Mouse (Mus musculus): ENCODE data around the gene Brd7. TPM values are rescaled to one million over a fixed set of nuclear protein-coding genes. Genes with fewer than 3 reads are reported as not detected.

Gene Brd7
- total and polyA plus RNA-seq, 2 experiments, result 12.7 to 22.7 TPM

GRCm38 (mm10) chr8:88297976-88298732 lies 63.8 kb downstream of the Brd7 start:
- Histone ChIP-seq H3K9ac (ENCODE audit: low read depth, low read length) (no peak overlapping the region), H3K79me2 (ENCODE audit: control insufficient read depth, insufficient read depth, low read length) (no peaks in the 10 kb centered on the region), H3K4me1 (ENCODE audit: control insufficient read depth, insufficient read depth, low read length) (no peaks in the 10 kb centered on the region), H3K4me3 (ENCODE audit: insufficient read depth, low read depth, low read length) (no peak overlapping the region), H3K27me3 (ENCODE audit: control insufficient read depth, insufficient read depth, low read length) (no peaks in the 10 kb centered on the region), H3K36me3 (ENCODE audit: control insufficient read depth, insufficient read depth, low read length) (no peaks in the 10 kb centered on the region), H3K27ac (replicated peaks; ENCODE audit: insufficient read depth, low read depth, low read length) (no peak overlapping the region)
- DNase-seq (ENCODE audit: extremely low read depth, low read depth, low spot score), result peak; percentile 25
- WGBS, result 43% methylated on average over 12 of the region's 12 CpGs
- TF ChIP-seq CTCF (IDR thresholded peaks at IDR 0.05; ENCODE audit: low read depth, low read length) (no peak), POLR2A (IDR thresholded peaks at IDR 0.05; ENCODE audit: extremely low read depth, insufficient read depth, low read length) (no peak)

- Histone ChIP-seq H3K36me3 (ENCODE audit: control insufficient read depth, insufficient read depth, low read length) (no peaks in the 10 kb centered on the region), H3K9ac (ENCODE audit: low read depth, low read length) (no peak overlapping the region), H3K79me2 (ENCODE audit: control insufficient read depth, insufficient read depth, low read length) (no peaks in the 10 kb centered on the region), H3K4me3 (ENCODE audit: insufficient read depth, low read depth, low read length) (no peak overlapping the region), H3K27me3 (ENCODE audit: control insufficient read depth, insufficient read depth, low read length) (no peaks in the 10 kb centered on the region), H3K27ac (replicated peaks; ENCODE audit: insufficient read depth, low read depth, low read length) (no peak overlapping the region), H3K4me1 (ENCODE audit: control insufficient read depth, insufficient read depth, low read length) (no peaks in the 10 kb centered on the region)
- TF ChIP-seq CTCF (IDR thresholded peaks at IDR 0.05; ENCODE audit: low read depth, low read length) (no peak), POLR2A (IDR thresholded peaks at IDR 0.05; ENCODE audit: extremely low read depth, insufficient read depth, low read length) (no peak)
- WGBS, result 83% methylated on average over 2 of the region's 2 CpGs
- DNase-seq (ENCODE audit: extremely low read depth, low read depth, low spot score), result no peak
These were observed 67.0 kb downstream of the Brd7 start for GRCm38 (mm10) chr8:88294977-88295376.

DNA sequence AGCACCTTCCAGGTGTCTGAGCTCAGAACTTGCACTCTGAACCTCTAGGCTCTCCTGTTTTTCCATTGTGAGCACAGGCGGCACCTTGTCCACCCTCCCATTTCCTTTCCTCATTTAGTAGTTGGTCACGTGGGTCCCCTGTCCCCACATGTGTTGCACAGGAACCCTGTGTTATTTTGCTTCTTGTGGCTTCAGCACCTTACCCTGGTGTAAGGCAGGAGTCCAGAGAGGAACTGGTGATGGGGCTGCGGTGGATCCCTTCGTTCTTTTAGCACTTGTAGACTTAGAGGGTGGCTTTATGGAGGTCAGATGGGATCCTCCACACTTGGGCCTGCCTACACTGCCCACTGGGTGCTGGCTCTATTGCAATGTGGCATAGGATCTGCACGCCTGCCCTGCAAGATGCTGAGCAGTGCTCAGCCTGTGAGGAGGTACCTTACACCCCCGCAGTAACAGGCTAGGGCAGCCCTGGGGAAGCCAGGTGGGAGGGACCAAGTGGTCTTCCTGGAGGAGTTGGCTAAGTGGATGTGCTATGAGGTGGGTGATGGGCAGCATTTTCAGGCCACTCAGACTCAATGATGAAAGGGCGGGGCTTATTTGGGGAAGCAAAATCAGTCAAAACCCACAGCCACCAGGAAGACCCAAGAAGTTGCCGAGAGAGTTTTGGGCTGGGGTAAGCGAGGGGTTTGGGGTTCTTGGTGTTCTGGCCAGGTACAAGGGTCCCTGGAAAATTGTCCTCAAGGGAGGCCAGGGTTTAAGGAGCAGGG lies 68.2 kb downstream of the Brd7 start:
- Histone ChIP-seq H3K27me3 (ENCODE audit: control insufficient read depth, insufficient read depth, low read length) (no peaks in the 10 kb centered on the region), H3K9ac (ENCODE audit: low read depth, low read length) (no peak overlapping the region), H3K36me3 (ENCODE audit: control insufficient read depth, insufficient read depth, low read length) (no peaks in the 10 kb centered on the region), H3K4me3 (ENCODE audit: insufficient read depth, low read depth, low read length) (no peak overlapping the region), H3K4me1 (ENCODE audit: control insufficient read depth, insufficient read depth, low read length) (no peaks in the 10 kb centered on the region), H3K27ac (replicated peaks; ENCODE audit: insufficient read depth, low read depth, low read length) (no peak overlapping the region), H3K79me2 (ENCODE audit: control insufficient read depth, insufficient read depth, low read length) (no peaks in the 10 kb centered on the region)
- TF ChIP-seq CTCF (IDR thresholded peaks at IDR 0.05; ENCODE audit: low read depth, low read length) (no peak), POLR2A (IDR thresholded peaks at IDR 0.05; ENCODE audit: extremely low read depth, insufficient read depth, low read length) (no peak)
- peak; percentile 22 for DNase-seq (ENCODE audit: extremely low read depth, low read depth, low spot score)
- 88% methylated on average over 9 of the region's 9 CpGs for WGBS

DNA sequence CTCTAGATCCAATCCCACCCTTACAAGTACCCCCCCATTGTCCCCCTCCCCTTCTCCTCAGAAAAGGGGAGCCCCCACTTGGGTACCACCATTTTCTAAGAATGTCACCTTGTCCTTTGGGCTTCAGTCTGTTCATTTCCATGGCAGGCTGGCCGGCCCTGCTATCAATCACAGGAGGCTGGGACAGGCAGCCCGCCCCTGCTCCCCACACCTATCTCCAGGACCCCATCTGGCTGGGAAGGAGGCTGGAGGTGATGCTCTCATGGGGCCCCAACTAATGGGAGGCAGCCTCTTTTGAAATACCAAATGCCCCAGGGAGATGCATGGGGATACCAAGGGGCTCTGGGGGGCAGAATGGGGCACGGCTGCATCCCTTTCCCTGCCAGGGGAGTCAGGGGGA lies 69.1 kb downstream of the Brd7 start:
- Histone ChIP-seq H3K79me2 (ENCODE audit: control insufficient read depth, insufficient read depth, low read length) (no peaks in the 10 kb centered on the region), H3K27me3 (ENCODE audit: control insufficient read depth, insufficient read depth, low read length) (no peaks in the 10 kb centered on the region), H3K9ac (ENCODE audit: low read depth, low read length) (no peak overlapping the region), H3K36me3 (ENCODE audit: control insufficient read depth, insufficient read depth, low read length) (no peaks in the 10 kb centered on the region), H3K4me3 (ENCODE audit: insufficient read depth, low read depth, low read length) (no peak overlapping the region), H3K27ac (replicated peaks; ENCODE audit: insufficient read depth, low read depth, low read length) (no peak overlapping the region), H3K4me1 (ENCODE audit: control insufficient read depth, insufficient read depth, low read length) (no peaks in the 10 kb centered on the region)
- DNase-seq (ENCODE audit: extremely low read depth, low read depth, low spot score), result no peak
- TF ChIP-seq CTCF (IDR thresholded peaks at IDR 0.05; ENCODE audit: low read depth, low read length) (no peak), POLR2A (IDR thresholded peaks at IDR 0.05; ENCODE audit: extremely low read depth, insufficient read depth, low read length) (no peak)
- 96% methylated on average over 3 of the region's 3 CpGs for WGBS

GRCm38 (mm10) chr8:88291305-88291690 lies 70.7 kb downstream of the Brd7 start:
- TF ChIP-seq POLR2A (IDR thresholded peaks at IDR 0.05; ENCODE audit: extremely low read depth, insufficient read depth, low read length), result no peak
- TF ChIP-seq CTCF (IDR thresholded peaks at IDR 0.05; ENCODE audit: low read depth, low read length), result no peak
- no peak overlapping the region for H3K27ac ChIP-seq (replicated peaks; ENCODE audit: insufficient read depth, low read depth, low read length)
- H3K36me3 ChIP-seq (ENCODE audit: control insufficient read depth, insufficient read depth, low read length), result no peaks in the 10 kb centered on the region
- no peak overlapping the region for H3K4me3 ChIP-seq (ENCODE audit: insufficient read depth, low read depth, low read length)
- DNase-seq (ENCODE audit: extremely low read depth, low read depth, low spot score), result no peak
- no peaks in the 10 kb centered on the region for H3K79me2 ChIP-seq (ENCODE audit: control insufficient read depth, insufficient read depth, low read length)
- 80% methylated on average over 11 of the region's 11 CpGs for WGBS
- no peaks in the 10 kb centered on the region for H3K4me1 ChIP-seq (ENCODE audit: control insufficient read depth, insufficient read depth, low read length)
- H3K9ac ChIP-seq (ENCODE audit: low read depth, low read length), result no peak overlapping the region
- no peaks in the 10 kb centered on the region for H3K27me3 ChIP-seq (ENCODE audit: control insufficient read depth, insufficient read depth, low read length)
